Mouse (Mus musculus) retina, embryonic 14.5 days (tissue): ENCODE data around the gene Chchd6.

Experiments used
- DNase-seq: peaks from one replicate; pipeline ENCODE4 v3.0.0-alpha.2; 2015; ENCODE audit warnings: low spot score

Gene Chchd6

DNA sequence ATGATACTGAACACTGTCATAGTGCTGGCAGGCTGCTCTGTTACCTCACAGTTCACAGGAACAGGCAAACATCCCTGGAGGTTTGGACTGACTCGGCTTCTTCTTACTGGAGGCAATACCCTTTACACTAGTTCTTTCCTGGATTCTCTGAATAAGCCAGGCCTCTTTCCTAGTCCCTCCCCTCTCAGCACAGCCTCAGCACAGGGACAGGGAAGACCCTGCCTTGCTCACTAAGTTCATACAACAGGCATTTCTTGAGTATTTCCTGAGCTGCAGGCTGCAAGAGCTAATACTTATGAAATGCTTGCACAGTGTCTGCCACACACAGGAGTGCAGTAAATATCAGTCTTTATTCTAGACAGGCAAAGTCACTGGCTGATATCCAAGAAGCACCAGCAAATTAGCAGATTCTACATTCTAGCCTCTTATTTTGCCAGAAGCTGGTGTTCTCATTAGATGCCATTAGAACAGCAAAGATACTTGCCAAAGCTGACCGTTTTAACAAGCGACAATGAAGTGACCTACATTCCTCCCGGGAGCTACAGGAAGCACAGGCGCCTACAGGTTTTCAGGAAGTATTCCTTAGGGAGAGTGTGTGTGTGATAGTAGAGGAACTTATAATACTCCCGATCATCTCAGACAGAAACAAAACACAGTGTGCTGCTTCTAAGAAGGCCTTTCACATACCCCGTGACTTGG is 142.3 kb downstream of the Chchd6 start:
- peak; percentile 65 for DNase-seq

DNA sequence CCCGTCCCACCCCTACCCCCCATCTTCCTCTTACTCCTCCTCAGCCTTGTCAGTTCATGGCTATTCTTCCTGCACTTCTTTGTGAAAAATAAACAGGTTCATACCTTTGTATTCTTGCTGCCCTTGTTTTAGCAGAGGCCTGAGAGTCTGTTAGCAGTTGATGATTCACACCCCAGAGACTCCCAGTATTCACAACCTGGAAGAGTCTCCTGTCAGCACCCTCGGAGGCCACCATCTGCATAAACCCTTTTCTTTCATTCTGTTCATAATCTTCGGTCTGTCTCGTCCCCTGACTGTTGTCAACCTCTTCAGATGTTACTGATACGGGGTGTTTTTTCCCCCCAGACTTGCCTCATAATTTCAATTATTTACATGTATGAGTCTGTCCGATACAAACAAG is 143.1 kb downstream of the Chchd6 start:
- no peak for DNase-seq

DNA sequence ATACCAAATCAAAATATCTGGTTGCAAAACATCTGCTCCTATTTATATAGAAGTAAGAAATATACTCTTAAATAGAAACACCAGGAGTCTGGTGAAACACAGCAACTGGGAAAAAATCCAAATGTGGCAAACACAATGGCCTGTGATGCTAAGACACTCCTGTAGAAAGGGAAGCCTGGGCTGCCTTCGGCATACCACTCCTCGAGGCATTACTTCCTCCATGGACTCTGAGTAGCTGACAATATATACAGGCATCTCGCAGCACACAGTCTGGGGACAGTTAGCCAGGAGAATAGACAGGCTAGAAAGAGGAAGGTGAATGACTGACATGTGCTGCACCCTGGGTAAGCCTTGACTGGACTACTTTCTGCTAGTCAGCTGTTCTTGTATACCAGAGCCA is 146.7 kb downstream of the Chchd6 start:
- no peak for DNase-seq

DNA sequence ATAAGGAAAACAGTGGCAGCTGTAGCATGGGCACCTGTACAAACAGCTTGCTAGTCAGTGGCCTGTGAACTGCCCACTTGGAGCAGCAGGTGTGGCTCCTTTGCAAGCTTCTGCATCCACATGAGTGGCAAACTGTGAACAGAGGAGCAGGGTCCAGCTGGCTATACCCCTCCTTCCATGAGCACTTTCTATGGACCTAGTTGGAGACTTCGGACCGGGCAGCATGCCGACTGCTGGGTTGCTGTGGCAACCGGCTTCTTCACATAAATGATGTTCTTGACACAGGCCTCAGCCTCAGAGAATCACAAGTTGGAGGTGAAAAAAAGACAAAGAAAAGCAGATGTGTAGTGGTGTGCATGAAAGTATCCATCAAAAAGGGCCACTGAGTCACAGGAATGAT is 154.8 kb downstream of the Chchd6 start:
- DNase-seq: no peak

DNA sequence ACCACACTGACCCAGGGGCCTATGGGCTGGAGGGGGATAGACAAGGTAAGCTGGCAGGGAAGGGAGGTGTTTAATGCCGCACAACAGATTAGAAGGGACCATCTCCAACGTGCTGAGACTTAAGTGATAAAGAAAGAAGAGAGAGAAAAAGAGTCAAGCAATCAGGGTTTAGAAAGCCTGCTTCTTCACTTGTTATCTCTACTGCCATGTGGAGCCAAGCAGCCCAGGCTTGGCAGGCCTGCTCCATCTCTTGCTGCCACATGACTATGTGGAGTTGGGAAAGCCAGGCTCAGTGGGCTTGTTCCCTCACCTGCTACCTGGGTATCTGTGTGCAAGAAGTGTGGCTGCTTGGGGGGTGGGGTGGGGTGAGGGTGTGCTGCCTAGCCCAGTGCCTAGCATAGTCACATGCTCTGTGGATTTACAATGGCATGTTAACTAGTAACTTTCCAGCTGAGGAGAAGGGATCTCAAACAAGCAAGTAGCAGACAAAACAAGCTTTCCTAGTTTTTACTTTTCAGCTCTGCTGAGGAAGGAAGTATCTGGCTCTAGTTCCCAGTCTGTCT is 163.5 kb downstream of the Chchd6 start:
- DNase-seq: no peak

DNA sequence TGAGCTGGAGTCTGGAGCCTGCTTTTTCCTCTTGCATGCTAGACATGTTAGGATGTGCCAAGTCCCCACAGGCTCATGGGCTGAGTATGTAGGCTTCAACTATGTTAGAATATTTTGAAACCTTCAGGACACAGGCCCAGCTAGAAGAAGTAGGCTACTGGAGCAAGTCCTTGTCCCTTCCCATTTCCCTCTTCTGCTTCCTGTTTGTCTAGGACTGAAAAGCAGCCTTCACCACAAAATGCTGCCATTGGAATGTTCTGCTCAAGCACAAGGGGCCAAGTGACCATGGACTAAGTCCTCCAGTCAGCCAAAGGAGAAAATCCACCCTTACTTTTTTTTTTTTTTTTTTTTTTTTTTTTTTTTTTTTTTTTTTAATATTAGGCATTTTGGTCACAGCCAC is 164.7 kb downstream of the Chchd6 start:
- no peak for DNase-seq

DNA sequence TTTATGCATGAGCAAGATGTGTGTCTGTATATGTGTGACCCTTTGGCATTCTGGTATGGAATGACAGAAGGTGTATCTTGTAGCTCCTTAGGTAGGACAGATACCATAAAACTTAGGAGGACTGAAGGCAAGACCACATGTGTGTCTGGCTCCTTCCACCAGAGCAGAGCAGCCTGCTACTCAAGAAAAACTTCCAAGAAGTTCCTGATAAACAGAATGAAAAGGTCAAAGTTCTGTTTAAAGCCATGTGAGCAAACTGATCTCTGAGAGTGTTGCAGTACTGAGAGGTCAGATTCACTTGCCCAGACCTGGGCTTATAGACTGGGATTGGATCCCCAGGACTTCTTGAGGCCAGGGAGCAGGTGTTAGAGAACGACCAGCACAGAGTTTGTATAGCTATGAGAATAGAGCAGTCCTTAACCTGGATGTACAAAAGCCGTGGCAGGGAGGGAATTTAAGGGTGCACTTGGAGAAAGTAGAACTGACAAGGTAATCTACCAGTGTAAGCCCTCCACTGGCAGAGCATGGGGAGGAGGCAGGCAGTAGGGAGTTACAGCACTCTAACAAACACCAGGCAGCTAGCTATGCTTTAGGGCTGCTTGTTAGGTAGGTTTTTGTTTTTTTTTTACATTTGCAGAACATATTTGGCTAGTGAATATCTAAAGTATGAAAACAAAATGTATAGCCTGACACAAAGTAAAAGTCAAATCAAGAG is 166.6 kb downstream of the Chchd6 start:
- no peak for DNase-seq

DNA sequence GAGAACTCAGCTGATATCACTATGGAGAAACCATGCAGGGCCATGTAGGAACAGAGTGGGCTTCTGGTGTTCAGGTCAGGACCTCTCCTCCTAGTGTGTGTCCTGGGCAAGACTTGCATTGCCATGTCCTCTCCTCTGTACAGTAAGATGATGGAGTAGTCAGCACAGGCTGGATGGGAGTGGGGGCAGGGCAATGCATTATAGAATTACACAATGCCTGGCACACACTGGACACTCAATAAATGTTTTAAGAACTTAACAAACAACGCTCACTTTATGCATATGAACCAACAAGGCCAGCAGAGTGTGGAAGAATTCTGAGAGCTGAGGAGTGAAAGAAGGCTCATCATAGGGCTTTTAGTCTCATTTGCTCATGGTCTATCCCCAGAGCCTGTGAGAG is 171.0 kb downstream of the Chchd6 start:
- DNase-seq: no peak

DNA sequence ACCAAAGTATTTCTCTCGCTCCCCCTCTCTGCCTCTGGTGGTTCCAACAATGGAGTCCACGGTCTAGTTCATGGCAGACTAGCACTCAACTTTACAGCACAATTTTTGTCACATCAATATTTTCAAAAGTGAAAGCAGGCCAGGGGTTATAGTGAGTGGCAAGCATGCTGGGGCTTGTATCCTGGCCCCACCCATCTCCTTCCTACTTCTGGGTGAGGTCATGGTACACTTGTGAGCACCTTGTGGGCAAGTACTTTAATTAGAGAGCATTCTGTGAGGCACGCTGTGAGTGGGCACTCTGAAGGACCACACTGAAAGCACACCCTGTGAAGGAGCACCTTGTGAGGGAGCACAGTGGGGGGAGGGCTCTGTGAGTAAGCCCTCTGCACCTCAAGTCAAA is 172.8 kb downstream of the Chchd6 start:
- DNase-seq: no peak

DNA sequence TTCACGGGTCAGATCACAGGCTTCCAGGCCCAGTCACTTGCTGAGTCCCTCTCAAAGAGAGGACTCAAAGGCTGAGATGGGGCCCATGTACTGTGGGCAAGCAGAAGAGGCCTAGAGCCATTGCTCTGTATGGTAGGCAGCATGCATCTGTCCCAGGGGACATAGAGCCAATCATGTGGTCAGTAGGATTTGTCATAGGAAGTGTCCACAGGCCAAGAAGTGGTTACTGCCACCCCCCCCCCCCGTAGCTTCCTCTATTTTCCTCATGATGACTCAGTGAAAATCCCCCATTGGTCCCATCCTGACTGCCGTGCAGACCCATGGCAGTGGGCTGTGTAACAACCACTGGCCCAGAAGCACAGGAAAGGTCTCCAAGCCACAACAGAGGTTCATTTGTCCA is 173.5 kb downstream of the Chchd6 start:
- no peak for DNase-seq

DNA sequence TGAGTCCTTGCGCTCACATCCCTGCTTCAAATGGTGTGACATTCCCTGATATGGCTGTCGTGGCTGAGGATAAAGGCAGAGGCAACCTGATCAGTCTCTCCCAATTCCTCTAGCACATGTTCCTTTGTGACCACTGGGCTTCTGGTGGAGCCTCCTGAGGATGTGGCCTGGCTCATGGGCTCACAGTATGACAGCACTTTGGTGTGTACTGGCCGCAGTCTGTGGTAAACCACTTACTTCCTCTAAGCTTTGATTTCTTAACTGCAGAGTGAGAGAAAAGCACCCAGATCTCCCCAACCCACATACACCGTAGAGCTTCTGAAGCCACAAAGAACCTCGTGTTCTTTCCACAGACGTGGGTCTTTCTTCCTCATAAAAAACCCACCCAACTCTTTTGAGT is 173.9 kb downstream of the Chchd6 start:
- DNase-seq: no peak

DNA sequence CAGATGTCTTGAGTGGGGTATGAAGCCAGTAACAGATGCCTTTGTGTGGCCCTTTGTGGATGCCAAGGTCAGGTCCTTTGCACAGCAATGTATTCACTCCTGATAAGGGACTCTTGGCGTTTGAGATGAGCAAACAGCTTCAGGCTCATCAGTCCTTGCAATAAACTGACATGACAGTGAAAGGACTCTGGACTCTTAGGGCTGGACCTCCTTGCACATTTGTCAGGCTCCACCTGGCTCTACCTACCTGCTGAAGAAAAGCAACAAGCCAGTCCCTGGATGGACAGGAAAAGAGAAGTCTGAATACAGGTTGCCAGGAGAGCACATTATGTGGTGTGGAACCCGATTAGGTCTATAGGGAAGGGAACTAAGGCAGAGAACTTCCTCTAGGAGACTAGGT is 174.7 kb downstream of the Chchd6 start:
- no peak for DNase-seq

DNA sequence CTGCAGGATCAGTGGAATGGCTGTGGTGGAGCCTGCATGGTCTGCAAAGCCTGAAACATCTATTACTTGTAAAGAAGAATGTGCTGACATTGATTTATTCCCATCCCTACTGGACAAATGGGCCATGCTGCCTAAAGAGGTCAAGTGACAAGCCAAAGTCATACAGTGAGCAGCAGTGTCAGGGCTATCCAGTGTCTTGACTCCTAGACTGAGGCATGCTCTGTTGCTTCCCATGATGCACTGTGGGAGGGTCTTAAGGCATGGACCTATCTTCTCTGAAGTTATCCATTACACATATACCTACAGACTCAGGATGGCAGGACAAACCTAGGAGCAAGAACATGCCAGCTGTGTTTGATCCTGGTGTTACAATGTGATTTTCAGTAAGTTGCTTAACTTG is 175.3 kb downstream of the Chchd6 start:
- no peak for DNase-seq

DNA sequence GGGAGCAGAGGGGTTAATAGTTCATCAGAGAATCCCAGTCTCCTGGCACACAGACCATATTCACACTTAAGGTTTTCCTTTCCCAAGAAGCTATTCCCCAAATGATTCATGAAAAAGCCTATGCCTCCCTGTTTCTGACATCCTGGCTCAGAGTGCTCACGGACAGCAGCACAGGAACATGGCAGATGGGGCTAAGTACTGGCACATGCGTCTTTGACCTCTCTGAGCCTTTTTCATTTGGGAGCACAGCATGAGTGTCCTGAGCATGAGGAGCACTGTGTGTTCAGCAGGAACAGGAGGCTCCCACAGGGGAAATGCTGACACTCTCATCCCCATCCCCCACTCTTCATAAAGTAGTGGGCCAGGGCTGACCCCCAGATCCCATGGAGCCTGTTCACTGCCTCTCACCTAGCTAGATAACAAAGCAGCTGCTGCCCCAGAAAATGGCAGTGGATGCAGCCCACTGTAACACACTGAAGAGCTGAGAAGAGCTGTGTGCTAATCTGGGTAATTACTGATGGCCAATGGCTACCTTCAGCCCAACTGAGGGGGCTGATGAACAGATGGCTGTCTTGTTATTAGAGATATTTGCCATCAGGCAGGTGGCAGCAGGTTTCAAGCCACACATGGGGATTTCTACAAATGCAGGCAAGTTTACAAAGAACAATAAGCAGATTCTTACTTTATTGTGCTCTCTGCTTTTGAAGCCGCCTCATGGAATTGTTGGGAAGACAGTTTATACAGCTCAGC is 176.2 kb downstream of the Chchd6 start:
- peak; percentile 37 for DNase-seq

DNA sequence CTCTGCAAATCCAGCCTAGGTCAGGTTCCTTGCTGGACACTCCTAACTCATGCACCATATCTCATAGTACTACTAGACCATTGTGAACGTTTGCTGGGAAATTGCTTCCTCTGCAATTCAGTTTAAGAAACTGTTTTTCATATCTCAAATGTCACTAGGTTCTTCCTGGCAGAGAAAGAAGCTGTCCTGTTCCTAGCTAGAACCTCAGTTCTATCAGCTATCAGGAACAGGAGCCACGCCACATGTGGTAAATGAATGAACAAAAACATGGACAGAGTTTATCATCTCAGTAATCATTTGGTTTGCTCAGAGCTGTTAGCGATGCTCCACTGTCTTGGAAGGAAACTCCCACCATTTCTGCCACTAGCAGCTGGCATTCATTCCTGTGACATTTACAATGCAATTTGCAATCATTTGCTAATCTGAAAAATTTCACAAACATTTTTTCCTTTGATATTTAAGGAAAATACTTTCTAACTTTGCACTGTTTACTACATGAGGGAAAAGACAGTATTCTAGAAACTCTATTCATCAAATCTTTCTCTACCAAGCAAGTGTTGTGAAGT is 179.3 kb downstream of the Chchd6 start:
- DNase-seq: no peak

DNA sequence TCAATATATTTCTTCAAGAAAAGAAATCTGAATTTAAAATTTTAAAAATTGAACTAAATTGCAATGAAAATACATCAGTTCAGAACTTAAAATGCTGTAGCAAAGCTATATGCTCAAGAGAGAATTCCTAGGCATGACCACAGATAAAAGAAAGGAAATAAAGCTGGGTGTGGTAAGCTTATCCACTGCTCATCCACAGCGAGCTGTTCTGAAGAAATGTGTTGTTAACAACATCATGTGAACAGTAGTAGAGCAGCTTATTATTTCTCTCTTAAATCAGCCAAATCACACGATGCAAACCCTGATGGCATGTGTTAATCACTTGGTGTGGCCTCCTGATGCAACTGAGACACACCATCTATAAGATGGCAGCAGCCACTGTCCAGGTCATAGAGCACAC is 180.4 kb downstream of the Chchd6 start:
- no peak for DNase-seq

DNA sequence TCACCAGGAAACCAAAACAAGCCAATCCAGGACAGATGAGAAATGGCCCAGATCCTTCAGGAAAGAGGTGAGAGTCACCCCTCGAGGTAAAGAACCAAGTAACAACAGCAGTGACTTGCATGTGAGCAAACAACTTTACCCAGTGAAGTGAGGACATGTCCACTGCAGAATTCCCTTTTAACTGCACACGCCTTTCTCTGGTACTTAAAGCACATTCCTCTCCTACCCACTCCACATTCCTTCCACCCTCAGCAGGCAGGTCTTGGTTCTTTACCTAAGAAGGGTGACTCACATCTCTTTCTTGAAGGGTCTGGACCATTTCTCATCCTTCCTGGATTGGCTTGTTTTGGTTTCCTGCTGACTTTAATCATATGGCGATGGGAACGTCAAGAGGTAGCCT is 181.3 kb downstream of the Chchd6 start:
- DNase-seq: no peak

DNA sequence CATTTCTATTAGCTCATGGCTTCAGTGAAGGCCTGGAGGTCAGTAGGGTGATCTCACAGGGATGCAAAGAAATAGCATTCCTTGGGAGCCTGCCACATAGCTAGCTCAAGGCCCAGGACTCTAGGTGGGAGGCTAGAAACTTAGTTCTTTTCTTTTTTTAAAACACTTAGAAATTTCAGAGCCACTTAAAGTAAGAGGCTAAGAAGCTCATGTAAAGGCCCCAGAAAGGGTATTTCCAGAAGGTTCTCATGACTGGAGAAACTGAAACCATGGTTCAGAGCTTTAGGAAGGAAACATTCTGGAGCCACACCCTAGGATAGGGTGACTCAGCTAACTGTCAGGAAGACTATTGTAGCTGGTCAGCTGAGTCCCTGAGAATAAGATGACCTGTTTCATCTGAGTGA is 182.0 kb downstream of the Chchd6 start:
- DNase-seq: no peak

DNA sequence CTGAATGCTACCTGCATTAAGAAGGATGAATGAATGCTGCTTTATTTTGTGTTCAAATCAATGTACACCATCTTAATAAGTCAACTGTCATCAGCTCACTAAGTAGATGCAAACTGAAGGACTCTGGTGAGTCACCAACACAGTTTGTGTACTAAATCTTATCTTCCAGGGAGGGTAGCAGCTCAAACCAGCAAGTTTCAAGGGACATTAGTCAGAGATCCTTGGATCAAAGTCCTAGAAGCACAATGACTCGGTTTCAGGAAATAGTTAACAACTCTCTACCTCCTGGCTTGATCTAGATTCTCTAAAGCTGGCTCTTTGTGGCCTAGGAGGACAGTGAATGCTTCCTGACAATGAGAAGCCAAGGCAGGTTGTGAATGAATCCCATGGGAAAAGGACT is 182.9 kb downstream of the Chchd6 start:
- DNase-seq: no peak

DNA sequence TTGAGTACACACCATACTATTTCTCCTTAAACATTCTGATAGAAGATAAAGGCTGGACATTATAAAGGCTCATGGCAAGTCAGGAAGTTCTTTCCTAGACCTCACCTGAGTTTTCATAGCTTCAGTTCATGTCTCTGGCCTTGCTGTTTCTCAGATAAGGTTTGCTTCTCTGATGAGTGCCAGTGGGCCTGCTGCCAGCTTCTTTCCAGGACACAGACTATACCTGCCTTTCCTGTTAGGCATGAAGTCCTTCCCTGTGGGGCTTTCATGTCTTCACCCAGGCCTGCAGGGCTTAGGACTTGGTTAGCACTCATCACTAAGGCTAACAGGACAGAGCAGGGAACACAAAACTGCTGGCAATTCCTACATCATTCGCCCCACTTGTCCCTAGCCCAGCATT is 186.4 kb downstream of the Chchd6 start:
- no peak for DNase-seq

DNA sequence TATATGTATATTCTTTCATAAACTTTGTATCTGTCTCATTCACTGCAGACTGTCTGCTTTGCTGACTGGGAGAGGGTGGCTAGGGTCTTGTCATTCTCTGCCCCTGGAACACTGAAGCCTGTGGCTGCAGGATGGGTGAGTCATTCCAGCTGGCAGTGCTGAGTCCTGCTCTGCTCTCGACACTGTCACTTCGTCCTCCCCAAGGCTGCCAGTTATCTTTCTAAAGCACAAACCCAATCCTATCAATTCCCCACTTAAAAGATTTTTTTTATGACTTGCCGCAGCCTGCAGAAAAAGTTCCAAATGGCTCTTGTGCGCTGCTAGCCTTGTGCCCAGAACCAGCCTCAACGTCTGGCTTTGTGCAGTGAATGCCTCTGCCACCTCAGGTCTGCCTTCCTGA is 187.2 kb downstream of the Chchd6 start:
- no peak for DNase-seq

DNA sequence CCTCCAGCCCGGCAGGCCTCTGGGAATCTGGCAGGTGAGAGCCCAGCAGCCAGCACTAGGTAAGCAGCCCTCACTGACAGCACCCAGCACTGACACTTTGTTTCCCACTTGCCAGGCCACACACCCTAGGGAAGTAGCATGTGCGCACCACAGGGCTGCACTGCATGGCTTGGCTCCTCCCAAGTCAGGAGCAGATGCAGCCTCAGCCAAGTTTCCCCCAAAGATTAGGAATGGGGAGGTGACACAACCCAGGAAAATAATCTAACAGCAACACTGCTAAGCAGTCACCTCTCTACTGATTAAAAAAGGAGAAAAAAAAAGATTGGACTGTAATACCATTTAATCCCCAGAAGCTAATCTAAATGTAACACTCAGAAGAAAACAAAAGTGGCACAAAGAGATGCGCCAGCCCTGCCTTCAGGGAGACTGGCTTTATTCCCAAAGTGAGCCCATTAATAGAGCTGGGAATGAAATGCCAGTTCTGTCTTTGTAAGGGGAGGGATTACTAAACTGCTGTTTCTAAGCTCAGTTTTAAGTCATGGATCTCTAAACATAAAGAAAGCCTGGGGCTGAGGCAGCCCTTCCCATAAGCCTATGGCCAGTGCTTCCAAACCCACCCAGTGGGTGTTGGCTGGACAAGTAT is 188.1 kb downstream of the Chchd6 start:
- no peak for DNase-seq
